Mouse (Mus musculus): ENCODE results near the gene Zfp526. TPM values are rescaled to one million over a fixed set of nuclear protein-coding genes. Genes with fewer than 3 reads are reported as not detected.

The Zfp526 gene
- polyA plus RNA-seq, 1 experiment: 18.0 TPM

- WGBS: 11% methylated on average over 3 of the region's 3 CpGs
- Histone ChIP-seq H3K4me1 (ENCODE audit: control insufficient read depth, insufficient read depth, low read length) (peaks cover 19% of the 10 kb centered on the region), H3K4me3 (replicated peaks; ENCODE audit: extremely low read depth, low read depth, low read length) (no peak overlapping the region)
- no peak for DNase-seq
- TF ChIP-seq CTCF (IDR thresholded peaks at IDR 0.05; ENCODE audit: insufficient read depth, low read length) (no peak), POLR2A (IDR thresholded peaks at IDR 0.05; ENCODE audit: borderline replicate concordance, extremely low read depth, low read depth, low read length) (no peak)
These were observed 26.3 kb downstream of the Zfp526 start for GRCm38 (mm10) chr7:25247498-25247897.

DNA sequence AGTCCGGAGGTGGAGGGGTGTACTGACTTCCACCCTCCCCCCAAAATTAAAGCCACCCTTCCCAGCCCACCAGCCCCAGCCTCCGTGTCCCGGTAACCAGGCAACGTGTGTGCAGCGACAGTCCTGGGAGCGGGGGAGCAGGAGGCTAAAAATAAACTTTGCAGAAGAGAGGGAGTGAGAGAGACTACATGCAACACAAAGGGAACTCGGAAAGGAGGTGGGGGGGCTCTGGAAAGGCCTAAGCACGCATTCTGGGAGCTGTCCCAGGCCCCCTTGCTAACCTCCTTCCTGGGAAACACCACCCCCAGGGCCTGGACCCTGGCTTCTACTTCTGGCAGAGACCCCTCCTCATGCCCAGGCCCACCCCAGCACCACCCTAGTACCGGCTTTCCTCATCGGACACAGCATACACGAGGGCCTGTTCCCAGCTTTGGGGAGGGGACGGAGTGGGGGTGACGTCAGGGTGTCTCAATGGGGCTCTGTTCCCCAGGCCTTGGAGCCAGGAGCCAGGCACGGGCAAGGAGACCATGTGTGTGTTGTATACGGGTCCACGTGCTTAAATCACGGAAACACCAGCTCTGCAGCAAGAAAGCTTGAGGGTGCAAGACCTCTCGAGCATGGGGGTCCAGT, 26.9 kb downstream of the Zfp526 start:
- peak overlapping the region; percentile 74 for H3K4me3 ChIP-seq (replicated peaks; ENCODE audit: extremely low read depth, low read depth, low read length)
- H3K4me1 ChIP-seq (ENCODE audit: control insufficient read depth, insufficient read depth, low read length): peaks cover 19% of the 10 kb centered on the region
- WGBS: 2% methylated on average over 18 of the region's 18 CpGs
- DNase-seq: peak; percentile 43
- TF ChIP-seq POLR2A (IDR thresholded peaks at IDR 0.05; ENCODE audit: borderline replicate concordance, extremely low read depth, low read depth, low read length) (no peak), CTCF (IDR thresholded peaks at IDR 0.05; ENCODE audit: insufficient read depth, low read length) (no peak)

- peak overlapping the region; percentile 74 for H3K4me3 ChIP-seq (replicated peaks; ENCODE audit: extremely low read depth, low read depth, low read length)
- TF ChIP-seq POLR2A (IDR thresholded peaks at IDR 0.05; ENCODE audit: borderline replicate concordance, extremely low read depth, low read depth, low read length) (peak; percentile 22; the same call in 1 of the 2 replicates), CTCF (IDR thresholded peaks at IDR 0.05; ENCODE audit: insufficient read depth, low read length) (no peak)
- DNase-seq: no peak
- peaks cover 19% of the 10 kb centered on the region for H3K4me1 ChIP-seq (ENCODE audit: control insufficient read depth, insufficient read depth, low read length)
- WGBS: under 1% methylated on average over 24 of the region's 25 CpGs
These were observed 27.7 kb downstream of the Zfp526 start for GRCm38 (mm10) chr7:25248846-25249313.

DNA sequence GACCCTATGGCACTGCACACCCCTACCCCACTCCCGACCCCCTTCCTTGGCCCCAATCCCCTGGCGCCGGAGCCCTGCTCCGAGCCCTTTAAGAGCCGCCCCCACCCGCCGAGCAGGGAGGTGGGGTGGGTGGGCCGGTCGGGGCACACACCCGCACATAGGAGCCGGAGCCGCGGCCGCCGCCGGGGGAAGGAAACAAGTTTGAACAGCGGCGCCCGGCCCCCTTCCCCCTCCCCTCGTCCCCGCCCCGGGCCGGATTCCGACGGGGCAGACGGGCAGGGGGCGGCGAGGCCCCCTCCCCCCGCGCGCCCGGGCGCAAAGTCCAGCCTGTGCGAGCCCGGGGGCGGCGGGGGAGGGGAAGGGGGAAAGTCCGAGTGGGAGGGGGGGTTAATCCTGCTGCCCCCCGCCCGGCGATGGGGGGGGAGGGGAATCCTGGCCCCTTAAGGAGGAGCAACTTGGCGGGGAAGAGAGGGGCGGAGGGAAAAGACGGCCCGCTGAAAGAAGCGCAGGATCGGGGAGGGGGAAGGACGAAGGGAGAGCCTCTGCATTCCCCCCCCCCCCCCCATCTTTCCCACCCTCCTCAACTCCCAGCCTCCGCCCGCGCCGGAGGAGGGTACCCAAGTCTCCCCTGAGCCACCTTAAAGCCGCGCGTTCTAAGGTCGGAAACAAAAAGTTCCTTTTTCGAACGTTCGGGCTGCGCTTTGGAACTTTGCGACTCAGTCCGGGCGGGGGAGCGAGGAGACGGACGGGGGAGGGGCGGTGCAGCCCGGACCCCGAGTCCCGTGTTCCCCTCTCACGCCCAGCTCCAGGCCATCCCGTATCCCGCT, 28.3 kb downstream of the Zfp526 start:
- under 1% methylated on average over 60 of the region's 73 CpGs for WGBS
- peak overlapping the region; percentile 74 for H3K4me3 ChIP-seq (replicated peaks; ENCODE audit: extremely low read depth, low read depth, low read length)
- peaks cover 19% of the 10 kb centered on the region for H3K4me1 ChIP-seq (ENCODE audit: control insufficient read depth, insufficient read depth, low read length)
- DNase-seq: peak; percentile 72
- no peak for TF ChIP-seq CTCF (IDR thresholded peaks at IDR 0.05; ENCODE audit: insufficient read depth, low read length)
- peak; percentile 3; the same call in 1 of the 2 replicates for TF ChIP-seq POLR2A (IDR thresholded peaks at IDR 0.05; ENCODE audit: borderline replicate concordance, extremely low read depth, low read depth, low read length)

DNA sequence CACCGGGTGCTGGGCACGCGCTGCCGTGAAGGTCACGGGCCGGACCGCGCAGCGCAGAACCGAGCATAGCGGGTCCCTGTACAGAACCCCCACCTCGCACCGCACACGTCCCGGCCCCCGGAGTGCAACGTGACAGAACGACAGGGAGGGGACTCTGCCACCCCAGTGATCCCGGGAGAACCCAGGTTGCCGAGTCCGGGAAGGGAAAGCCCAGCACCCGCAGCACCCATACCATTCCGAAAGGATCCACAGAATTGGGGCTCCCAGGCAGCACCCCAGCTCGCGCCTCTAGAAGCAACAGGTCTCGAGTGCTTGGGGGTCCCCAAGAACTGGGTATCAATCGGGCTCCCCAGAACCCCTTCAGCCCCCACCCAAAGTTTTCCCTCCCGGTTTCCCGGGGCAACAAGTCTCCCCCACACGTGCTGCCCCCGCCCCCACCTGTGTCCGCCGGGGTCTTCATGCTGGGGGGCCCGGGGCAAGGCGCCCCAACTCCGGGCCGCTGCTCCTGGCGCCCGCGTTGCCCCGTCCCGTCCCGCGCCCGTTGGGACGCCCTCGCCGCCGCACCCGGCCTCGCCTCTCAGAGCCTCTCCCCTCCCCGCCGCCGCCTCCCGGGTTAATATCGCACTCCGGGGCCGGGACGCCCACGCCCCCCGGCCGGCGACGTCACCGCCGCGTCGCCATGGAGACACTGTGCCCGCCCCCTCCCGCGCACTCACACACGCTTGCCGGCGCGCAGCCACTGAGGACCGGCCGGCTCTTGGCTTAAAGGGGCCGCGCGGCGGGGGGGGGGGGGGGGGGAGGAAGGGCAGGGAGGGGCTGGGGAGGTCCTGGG, 29.1 kb downstream of the Zfp526 start, which contains the start of gene Erf:
TSS of gene Erf (minus strand) at position 621 of the 832 bp plus-strand sequence.
- TF ChIP-seq CTCF (IDR thresholded peaks at IDR 0.05; ENCODE audit: insufficient read depth, low read length): no peak
- peak; percentile 68; the same call in 1 of the 2 replicates for TF ChIP-seq POLR2A (IDR thresholded peaks at IDR 0.05; ENCODE audit: borderline replicate concordance, extremely low read depth, low read depth, low read length)
- Histone ChIP-seq H3K4me1 (ENCODE audit: control insufficient read depth, insufficient read depth, low read length) (peaks cover 19% of the 10 kb centered on the region), H3K4me3 (replicated peaks; ENCODE audit: extremely low read depth, low read depth, low read length) (peak within 1 kb of the TSS; percentile 74)
- under 1% methylated on average over 69 of the region's 81 CpGs for WGBS
- DNase-seq: peak; percentile 94

DNA sequence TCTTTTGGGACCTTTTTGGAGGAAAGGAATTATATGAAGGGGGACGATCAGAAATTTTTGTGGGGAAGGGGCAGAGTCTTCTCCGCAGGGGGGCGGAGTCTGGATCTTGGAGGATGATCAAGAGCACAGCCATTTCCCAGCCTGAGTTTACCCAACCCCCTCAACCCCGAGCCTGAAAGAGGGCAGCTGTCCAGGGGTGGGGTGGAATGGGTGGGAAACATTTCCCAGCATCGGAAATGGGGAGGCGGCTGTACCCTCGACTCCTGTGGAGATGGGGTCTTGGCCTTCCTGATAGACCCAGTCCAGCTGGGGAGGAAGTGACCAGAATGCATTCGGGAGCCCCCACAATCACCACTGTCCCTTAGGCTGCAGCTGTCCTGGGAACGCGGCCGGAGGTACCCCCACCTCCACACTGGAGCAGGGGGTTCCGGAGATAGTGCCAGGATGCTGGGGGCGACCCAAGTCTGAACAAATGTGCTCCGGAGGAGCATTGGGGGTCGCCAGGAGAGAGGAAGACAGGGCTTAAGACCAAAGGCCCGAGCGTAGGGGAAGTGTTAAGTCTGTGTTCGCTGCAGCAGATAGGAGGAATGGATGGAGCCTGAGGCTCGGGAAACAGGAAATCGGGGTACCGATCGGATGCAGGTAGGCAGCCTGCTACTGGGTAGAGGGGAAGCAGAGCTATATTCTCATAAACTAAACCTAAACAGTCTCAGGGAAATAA, 30.0 kb downstream of the Zfp526 start:
- WGBS: 4% methylated on average over 22 of the region's 22 CpGs
- peak; percentile 60 for DNase-seq
- peaks cover 19% of the 10 kb centered on the region for H3K4me1 ChIP-seq (ENCODE audit: control insufficient read depth, insufficient read depth, low read length)
- H3K4me3 ChIP-seq (replicated peaks; ENCODE audit: extremely low read depth, low read depth, low read length): peak overlapping the region; percentile 61
- TF ChIP-seq CTCF (IDR thresholded peaks at IDR 0.05; ENCODE audit: insufficient read depth, low read length): no peak
- TF ChIP-seq POLR2A (IDR thresholded peaks at IDR 0.05; ENCODE audit: borderline replicate concordance, extremely low read depth, low read depth, low read length): 0 out of 2 replicates have a peak, but pooled peaks have one; percentile 37

DNA sequence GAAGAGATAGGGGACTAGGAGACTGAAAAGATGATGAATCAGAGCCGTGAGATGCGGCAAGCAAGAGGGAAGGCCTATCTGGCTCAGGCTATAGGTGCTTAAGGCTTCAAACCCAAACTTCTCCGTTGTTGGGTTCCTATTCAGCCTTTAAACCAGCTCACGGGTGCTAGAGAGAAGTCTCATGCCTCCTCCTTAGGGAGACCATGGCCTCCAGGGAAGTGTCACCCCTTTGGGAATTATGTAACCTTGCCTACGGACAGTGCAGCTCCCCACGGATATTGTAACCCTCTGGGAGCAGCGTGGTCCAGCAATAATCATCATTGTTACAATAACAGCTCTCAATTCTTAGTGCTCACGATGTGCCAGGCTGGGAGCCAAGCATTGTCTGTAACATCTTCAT, 30.6 kb downstream of the Zfp526 start:
- H3K4me3 ChIP-seq (replicated peaks; ENCODE audit: extremely low read depth, low read depth, low read length): peak overlapping the region; percentile 61
- WGBS: 24% methylated on average over 8 of the region's 8 CpGs
- 0 out of 2 replicates have a peak, but pooled peaks have one; percentile 25 for TF ChIP-seq POLR2A (IDR thresholded peaks at IDR 0.05; ENCODE audit: borderline replicate concordance, extremely low read depth, low read depth, low read length)
- TF ChIP-seq CTCF (IDR thresholded peaks at IDR 0.05; ENCODE audit: insufficient read depth, low read length): no peak
- H3K4me1 ChIP-seq (ENCODE audit: control insufficient read depth, insufficient read depth, low read length): peaks cover 16% of the 10 kb centered on the region
- DNase-seq: no peak

DNA sequence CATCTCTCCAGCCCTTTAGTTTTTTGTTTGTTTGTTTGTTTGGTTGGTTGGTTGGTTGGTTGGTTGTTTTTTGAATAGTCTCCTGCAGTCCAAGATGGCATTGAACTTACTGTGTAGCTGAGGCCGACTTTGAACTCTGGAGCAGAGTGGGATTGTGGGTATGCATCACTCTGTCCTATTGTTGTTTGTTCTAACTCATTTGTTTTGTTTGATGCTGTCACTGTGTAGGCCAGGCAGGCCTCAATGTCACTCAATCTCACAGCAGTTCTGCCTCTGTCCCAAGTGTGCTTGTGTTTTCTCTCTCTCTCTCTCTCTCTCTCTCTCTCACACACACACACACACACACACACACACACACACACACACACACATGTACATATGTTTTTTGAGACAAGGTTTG, 40.7 kb downstream of the Zfp526 start:
- whole genome bisulfite sequencing: 71% methylated on average over 1 of the region's 1 CpGs
- no peak for TF ChIP-seq POLR2A (IDR thresholded peaks at IDR 0.05; ENCODE audit: borderline replicate concordance, extremely low read depth, low read depth, low read length)
- no peak for TF ChIP-seq CTCF (IDR thresholded peaks at IDR 0.05; ENCODE audit: insufficient read depth, low read length)
- Histone ChIP-seq H3K4me1 (ENCODE audit: control insufficient read depth, insufficient read depth, low read length) (no peaks in the 10 kb centered on the region), H3K4me3 (replicated peaks; ENCODE audit: extremely low read depth, low read depth, low read length) (no peak overlapping the region)
- DNase-seq: no peak
